Mouse (Mus musculus): Measurements from ENCODE around the gene Gm17267.
"Not testable (repeated sequence)": the region's sequence is repeated elsewhere in the genome, so short reads cannot be mapped to it uniquely, and the experiment has no call there.

Gene Gm17267

DNA sequence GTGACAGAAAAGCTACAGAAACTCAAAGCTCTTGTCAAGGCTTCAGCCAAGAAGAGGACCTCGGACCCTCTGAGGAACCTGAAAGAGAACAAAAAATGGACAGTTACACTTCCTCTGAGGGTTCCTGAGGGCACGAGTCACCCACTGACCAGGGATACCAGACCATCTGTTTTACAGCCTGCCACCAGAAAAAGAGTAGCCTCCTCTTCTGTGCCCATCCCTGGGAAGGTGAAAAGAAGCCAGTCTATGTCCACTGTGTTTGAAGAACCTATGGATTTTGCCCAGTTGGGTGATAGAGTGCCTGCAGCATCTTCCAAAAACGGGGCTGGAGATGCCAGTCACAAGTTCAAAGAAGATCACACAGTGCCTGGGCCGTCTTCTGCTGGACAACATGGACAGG, at the start of gene Gm17267:
Gene Gm17267, plus strand, starts transcription at position 301 of the 400 bp plus-strand sequence.
- not testable (repeated sequence) for DNase-seq (ENCODE audit: low read depth, low spot score)
